Comparison of ENCODE assay signal across 13 mouse cellular contexts in the genomic region with DNA sequence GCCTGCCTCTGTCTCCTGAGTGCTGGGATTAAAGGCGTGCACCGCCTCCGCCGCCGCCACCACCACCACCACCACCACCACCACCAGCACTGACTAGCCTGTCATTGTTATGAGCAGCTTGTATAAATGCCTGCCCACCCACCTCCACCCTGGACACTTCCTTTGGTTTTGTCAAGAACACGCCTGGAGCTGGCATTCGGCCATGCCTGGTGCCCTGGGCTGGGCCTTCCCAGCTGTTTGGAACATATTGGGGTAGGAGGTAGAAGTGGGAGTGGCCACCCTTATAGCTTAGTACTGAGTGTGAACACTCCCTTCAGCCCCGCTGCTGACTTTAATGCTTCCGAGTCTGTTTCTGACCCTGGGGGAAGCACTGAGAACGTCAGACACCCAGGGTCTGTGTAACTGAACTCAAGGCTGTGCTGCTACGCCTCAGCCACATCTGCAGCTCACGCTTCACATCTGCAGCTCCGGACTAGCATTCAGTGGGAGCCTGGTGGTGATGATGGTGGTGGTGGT. TPM values are rescaled to one million over a fixed set of nuclear protein-coding genes. Genes with fewer than 3 reads are reported as not detected.
DNase-seq lines count a peak whose midpoint lies in the region; ATAC-seq and TF ChIP-seq lines count a peak whose summit lies in the region.
"Had no signal": no experiment of that assay in that cellular context is flagged by ENCODE, and none has a peak within 500 bp of the region (broad histone marks: within the 10 kb centered on the region; RNA-seq: fewer than 3 reads in every experiment).

No protein-coding gene starts in this region.

- H3K9me3 ChIP-seq in heart, embryonic 12.5 days (replicated peaks) = no peaks in the 10 kb centered on the region
- no peaks in the 10 kb centered on the region for H3K9me3 ChIP-seq in lung, embryonic 14.5 days (ENCODE audit: low read depth, low read length)
- H3K9me3 ChIP-seq: embryonic facial prominence, embryonic 12.5 days; hindbrain, embryonic 15.5 days; limb, embryonic 12.5 days; liver, embryonic 12.5 days had no signal

- TF ChIP-seq CTCF in lung, embryonic 14.5 days (IDR thresholded peaks at IDR 0.05; ENCODE audit: low read depth) = no peak

- no peak overlapping the region for H3K4me2 ChIP-seq in heart, embryonic 12.5 days
- no peak overlapping the region for H3K4me2 ChIP-seq in lung, embryonic 14.5 days
- H3K4me2 ChIP-seq: embryonic facial prominence, embryonic 12.5 days; hindbrain, embryonic 15.5 days; limb, embryonic 12.5 days; liver, embryonic 12.5 days; midbrain, embryonic 11.5 days had no signal

- H3K36me3 ChIP-seq in heart, embryonic 12.5 days = peaks cover 15% of the 10 kb centered on the region
- H3K36me3 ChIP-seq in lung, embryonic 14.5 days (ENCODE audit: insufficient read depth) = no peaks in the 10 kb centered on the region
- H3K36me3 ChIP-seq: embryonic facial prominence, embryonic 12.5 days had no signal

- H3K9ac ChIP-seq in heart, embryonic 12.5 days = no peak overlapping the region
- H3K9ac ChIP-seq in lung, embryonic 14.5 days = no peak overlapping the region
- H3K9ac ChIP-seq: embryonic facial prominence, embryonic 12.5 days; hindbrain, embryonic 15.5 days; limb, embryonic 12.5 days; liver, embryonic 12.5 days had no signal

- no peak overlapping the region for H3K4me3 ChIP-seq in heart, embryonic 12.5 days
- no peak overlapping the region for H3K4me3 ChIP-seq in lung, embryonic 14.5 days (ENCODE audit: low read depth, low read length)
- H3K4me3 ChIP-seq: embryonic facial prominence, embryonic 12.5 days; erythroblast, embryonic 14.5 days; hindbrain, embryonic 15.5 days; limb, embryonic 12.5 days; liver, embryonic 12.5 days had no signal

- no peak for ATAC-seq in heart, embryonic 12.5 days (ENCODE audit: insufficient number of reproducible peaks, low FRiP score)
- ATAC-seq in lung, embryonic 14.5 days (ENCODE audit: insufficient read depth) = no peak
- ATAC-seq in cerebellum, adult (ENCODE audit: insufficient number of reproducible peaks, low FRiP score, low TSS enrichment) = no peak
- ATAC-seq: liver, embryonic 12.5 days had no signal

- H3K27ac ChIP-seq in heart, embryonic 12.5 days (ENCODE audit: poor library complexity, severe bottlenecking) = no peak overlapping the region
- H3K27ac ChIP-seq in lung, embryonic 14.5 days (ENCODE audit: low read depth) = no peak overlapping the region
- H3K27ac ChIP-seq: embryonic facial prominence, embryonic 12.5 days; hindbrain, embryonic 15.5 days; limb, embryonic 12.5 days; liver, embryonic 12.5 days had no signal

- WGBS in heart, embryonic 12.5 days = 82% methylated on average over 13 of the region's 13 CpGs
- 81% methylated on average over 13 of the region's 13 CpGs for WGBS in lung, embryonic 14.5 days

- peaks cover 24% of the 10 kb centered on the region; the same call in 1 of the 2 replicates for H3K27me3 ChIP-seq in heart, embryonic 12.5 days (replicated peaks)
- H3K27me3 ChIP-seq in lung, embryonic 14.5 days (ENCODE audit: insufficient read depth, low read length) = no peaks in the 10 kb centered on the region
- H3K27me3 ChIP-seq: embryonic facial prominence, embryonic 12.5 days; hindbrain, embryonic 15.5 days had no signal

- peak; percentile 84 for DNase-seq in heart, adult 11 months
- DNase-seq in ES-CJ7 (ENCODE audit: low read depth, low spot score) = peak; percentile 48
- DNase-seq in lung, embryonic 14.5 days = peak; percentile 24
- DNase-seq in lung, postnatal 4 days = peak; percentile 57 to 76
- no peak for DNase-seq in heart, adult 8-10 months (ENCODE audit: low spot score)

- H3K4me1 ChIP-seq in heart, embryonic 12.5 days (replicated peaks) = no peaks in the 10 kb centered on the region
- H3K4me1 ChIP-seq in lung, embryonic 14.5 days (ENCODE audit: insufficient read depth) = no peaks in the 10 kb centered on the region
- H3K4me1 ChIP-seq: embryonic facial prominence, embryonic 12.5 days; hindbrain, embryonic 15.5 days; limb, embryonic 12.5 days; liver, embryonic 12.5 days had no signal

RNA-seq across cellular contexts. Expression of gene Pheta1, which starts 22.8 kb away (rescaled TPM):
- polyA plus RNA-seq in heart, embryonic 12.5 days (2016; fragmentation: Nextera tagmentation; extraction: Ambion mirVana) = 17.1 and 17.8 TPM in 2 replicates
- 22.2 TPM in 2 replicates for polyA plus RNA-seq in lung, embryonic 14.5 days (2014; fragmentation: Nextera tagmentation; extraction: Ambion mirVana)
- 10 to 100 TPM in 1 of 4 experiments, 1 to 10 TPM in 3; 8.6 to 10.1 (median 9.1) TPM for total RNA-seq in heart, adult 8-10 months (2022)

RNA-seq across cellular contexts. Expression of gene Sh2b3, which starts 34.1 kb away (rescaled TPM):
- 22.6 and 24.9 TPM in 2 replicates for polyA plus RNA-seq in heart, embryonic 12.5 days (2016; fragmentation: Nextera tagmentation; extraction: Ambion mirVana)
- 24.2 and 26.4 TPM in 2 replicates for polyA plus RNA-seq in lung, embryonic 14.5 days (2014; fragmentation: Nextera tagmentation; extraction: Ambion mirVana)
- 10 to 100 TPM; 19.2 to 23.0 (median 22.3) TPM for total RNA-seq in heart, adult 8-10 months (2022)
